Mouse (Mus musculus): ENCODE measurements around the gene Slc7a6os. TPM values are rescaled to one million over a fixed set of nuclear protein-coding genes. Genes with fewer than 3 reads are reported as not detected.

Slc7a6os gene
- total RNA-seq (2021), result 10 to 100 TPM; 28.5 to 29.4 TPM
- long read RNA-seq, experiment 1, partial matches to known transcripts, result 2 of 9 reads
- long read RNA-seq, experiment 1, other reads (novel, unspliced or antisense), result 5 of 9 reads
- long read RNA-seq, experiment 2, partial matches to known transcripts, result 8 of 12 reads
- long read RNA-seq, experiment 2, other reads (novel, unspliced or antisense), result 3 of 12 reads

DNA sequence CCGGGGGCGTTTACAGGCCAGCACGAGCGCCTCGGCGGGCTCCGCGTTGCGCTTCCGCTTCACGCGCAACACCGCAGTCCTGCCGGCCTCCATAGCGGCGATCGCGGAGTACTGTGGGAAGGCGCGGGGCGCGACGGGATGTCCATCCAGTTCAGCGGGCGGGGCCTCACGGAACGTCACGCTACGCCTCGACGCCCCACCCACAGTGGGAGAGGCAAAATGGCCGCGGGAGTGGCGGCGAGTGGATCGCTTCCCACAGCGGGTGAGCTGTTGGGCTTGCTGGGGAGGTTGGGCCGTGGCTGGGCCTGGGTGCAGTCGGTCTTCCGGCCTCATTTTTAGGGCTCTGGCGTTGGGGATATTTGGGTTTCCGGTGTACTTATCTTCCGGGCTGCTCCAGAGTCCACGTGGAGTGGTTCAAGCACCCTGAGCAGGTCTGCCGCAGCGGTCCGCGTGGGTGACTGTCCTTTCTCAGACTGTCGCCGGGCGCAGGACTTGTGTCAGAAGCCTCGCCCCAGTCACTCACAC lies at the start of gene Slc7a6os, which contains the start of gene Prmt7:
TSS of gene Slc7a6os (minus strand) at position 115 of the 525 bp plus-strand sequence.
TSS of gene Prmt7 (plus strand) at position 116 of the 525 bp plus-strand sequence.
- DNase-seq (ENCODE audit: extremely low spot score in 1 of 2, low spot score in 2 of 2), result peak; percentile 96 to 98
- intact Hi-C loops (cut with DNase I), result loop anchor here (2.0 to 10.0 kb wide), 4 partner anchors 42 to 1154 kb away; partner anchors contain the start of genes Slc7a6 and Smpd3
- H3K27ac ChIP-seq, result peak within 1 kb of the TSS; percentile 96
- TF ChIP-seq CTCF (IDR thresholded peaks at IDR 0.05), result no peak; the same call in 1 of the 2 replicates
- peak within 1 kb of the TSS; percentile 89 for H3K4me3 ChIP-seq

DNA sequence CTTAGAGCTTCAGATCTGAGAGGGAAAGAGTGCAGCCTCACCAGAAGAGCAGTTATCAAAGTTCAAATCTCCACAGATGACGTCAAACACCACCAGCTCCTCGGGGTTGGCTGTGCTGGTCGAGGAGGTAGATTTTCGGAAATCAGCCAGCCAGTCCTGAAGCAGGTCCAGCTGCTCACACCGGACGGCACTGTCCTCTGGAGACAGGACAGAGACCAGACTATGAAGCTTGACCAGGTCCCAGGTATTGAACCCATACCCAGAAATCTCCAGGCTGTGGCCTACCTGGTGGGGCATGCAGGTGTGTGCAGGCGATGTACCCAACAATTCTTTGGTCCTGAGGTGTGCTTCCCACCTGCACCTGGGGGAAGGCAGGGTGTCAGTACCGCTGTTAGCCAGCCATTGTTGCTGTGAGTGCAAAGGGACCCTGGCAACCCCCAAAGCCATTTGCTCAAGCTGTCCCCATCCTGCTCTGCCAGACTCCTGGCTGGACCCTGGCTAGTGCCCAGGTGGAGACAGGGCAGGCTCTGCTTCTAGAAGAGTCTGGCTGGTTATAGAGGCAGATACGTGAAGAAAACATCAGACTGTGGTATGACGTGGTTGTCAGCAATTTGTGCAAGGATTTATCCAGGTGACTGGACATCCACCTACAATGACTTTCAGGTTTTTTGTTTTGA lies 49.0 kb upstream of the Slc7a6os start:
- H3K27ac ChIP-seq, result no peak overlapping the region
- no peak overlapping the region for H3K4me3 ChIP-seq
- no peak for TF ChIP-seq CTCF (IDR thresholded peaks at IDR 0.05)
- intact Hi-C loops (cut with DNase I), result loop anchor here (2.0 kb wide), 1 partner anchor 143 kb away; no protein-coding TSS in a partner anchor
- DNase-seq (ENCODE audit: extremely low spot score in 1 of 2, low spot score in 2 of 2), result no peak

DNA sequence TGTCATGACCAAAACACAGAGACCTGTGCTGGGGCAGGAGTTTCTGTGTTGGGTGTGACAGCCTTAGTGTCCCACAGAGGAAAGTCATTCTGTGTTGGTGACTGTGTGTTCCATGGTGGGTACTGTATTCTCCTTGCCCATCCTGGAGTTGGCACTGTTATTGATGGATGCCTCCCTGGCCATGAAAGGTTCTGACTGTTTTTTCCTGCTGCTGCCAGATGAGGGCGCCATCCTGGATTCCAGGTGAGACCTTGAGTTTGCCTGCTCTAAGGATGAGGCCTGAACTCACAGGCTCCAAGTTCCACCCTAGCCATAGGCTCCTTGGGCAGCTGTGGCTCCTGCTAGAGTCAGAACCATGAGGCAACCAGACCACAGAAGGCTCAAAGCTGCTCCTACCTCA lies 47.4 kb upstream of the Slc7a6os start:
- TF ChIP-seq CTCF (IDR thresholded peaks at IDR 0.05), result peak; percentile 45
- DNase-seq (ENCODE audit: extremely low spot score in 1 of 2, low spot score in 2 of 2), result no peak
- intact Hi-C loops (cut with DNase I), result no loop called here
- Histone ChIP-seq H3K4me3 (no peak overlapping the region), H3K27ac (no peak overlapping the region)

DNA sequence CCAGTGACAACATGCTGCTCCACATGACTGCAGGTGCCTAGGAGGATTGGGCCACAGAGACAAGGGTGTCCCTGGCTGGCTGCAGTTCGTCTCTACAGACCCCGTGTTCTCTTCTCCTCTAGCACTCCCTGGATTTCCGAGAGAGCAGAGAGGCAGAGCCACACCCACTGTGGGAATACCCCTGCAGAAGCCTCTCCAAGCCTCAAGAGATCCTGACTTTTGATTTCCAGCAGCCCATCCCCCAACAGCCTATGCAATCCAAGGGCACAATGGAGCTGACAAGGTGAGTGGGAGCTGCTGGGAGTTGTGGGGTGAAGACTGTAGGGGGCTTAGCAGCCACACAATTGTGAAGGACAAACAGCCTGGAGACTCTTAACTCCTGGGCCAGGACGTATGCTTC lies 39.5 kb upstream of the Slc7a6os start:
- no peak for DNase-seq (ENCODE audit: extremely low spot score in 1 of 2, low spot score in 2 of 2)
- intact Hi-C loops (cut with DNase I), result no loop called here
- TF ChIP-seq CTCF (IDR thresholded peaks at IDR 0.05), result no peak
- Histone ChIP-seq H3K27ac (0 out of 2 replicates have a peak overlapping the region, but pooled peaks have one; percentile 11), H3K4me3 (no peak overlapping the region)

DNA sequence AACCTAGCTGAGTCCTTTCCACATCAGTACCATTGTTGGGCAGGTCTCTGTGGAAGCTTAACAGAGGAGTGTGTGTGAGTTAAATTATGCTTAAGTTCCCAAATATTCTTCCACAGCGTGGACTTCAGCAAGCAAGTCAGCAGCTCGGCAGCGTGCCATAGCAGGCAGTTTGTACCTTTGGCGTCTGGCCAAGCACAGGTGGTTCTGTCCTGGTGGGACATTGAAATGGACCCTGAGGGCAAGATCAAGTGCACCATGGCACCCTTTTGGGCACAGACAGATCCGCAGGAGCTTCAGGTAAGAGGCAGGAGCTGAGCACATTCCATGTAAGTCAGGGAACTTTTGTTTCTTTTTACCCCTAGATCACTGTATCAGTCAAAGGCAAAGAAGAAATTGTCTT lies 26.4 kb upstream of the Slc7a6os start:
- intact Hi-C loops (cut with DNase I), result no loop called here
- no peak for DNase-seq (ENCODE audit: extremely low spot score in 1 of 2, low spot score in 2 of 2)
- H3K27ac ChIP-seq, result no peak overlapping the region
- H3K4me3 ChIP-seq, result no peak overlapping the region
- no peak for TF ChIP-seq CTCF (IDR thresholded peaks at IDR 0.05)

DNA sequence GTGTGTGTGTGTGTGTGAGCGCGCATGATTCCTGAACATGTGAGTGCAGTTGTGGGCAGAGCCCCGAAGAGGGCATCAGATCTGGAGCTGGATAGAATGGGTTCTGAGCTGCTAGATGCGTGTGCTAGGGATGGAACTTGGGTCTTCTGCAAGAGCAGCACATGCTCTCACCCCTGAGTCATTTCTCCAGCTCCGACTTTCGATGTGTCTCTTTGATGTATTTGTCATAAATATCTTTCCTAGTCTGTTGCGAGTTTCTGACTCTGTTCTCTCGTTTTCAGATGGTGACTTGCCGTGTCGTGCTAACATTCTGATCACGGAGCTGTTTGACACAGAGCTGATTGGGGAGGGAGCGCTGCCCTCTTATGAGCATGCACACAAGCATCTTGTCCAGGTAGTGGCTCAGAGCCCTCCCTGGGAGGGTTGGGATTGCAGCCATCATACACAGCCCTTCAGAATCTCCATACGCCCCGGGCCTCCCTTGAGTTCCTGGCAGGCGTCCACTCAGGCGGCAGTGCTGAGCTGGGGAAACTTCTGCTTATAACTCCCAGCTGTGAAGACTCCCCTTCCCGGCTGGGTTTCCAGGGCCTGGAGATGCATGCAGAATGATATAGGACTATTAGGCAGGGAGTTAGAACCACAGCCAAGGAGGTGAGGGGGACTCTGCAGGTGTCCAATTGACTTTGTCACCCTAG lies 24.0 kb upstream of the Slc7a6os start:
- DNase-seq (ENCODE audit: extremely low spot score in 1 of 2, low spot score in 2 of 2), result peak in 1 of 2 experiments; percentile 25
- no peak for TF ChIP-seq CTCF (IDR thresholded peaks at IDR 0.05)
- Histone ChIP-seq H3K27ac (no peak overlapping the region), H3K4me3 (no peak overlapping the region)
- intact Hi-C loops (cut with DNase I), result no loop called here

DNA sequence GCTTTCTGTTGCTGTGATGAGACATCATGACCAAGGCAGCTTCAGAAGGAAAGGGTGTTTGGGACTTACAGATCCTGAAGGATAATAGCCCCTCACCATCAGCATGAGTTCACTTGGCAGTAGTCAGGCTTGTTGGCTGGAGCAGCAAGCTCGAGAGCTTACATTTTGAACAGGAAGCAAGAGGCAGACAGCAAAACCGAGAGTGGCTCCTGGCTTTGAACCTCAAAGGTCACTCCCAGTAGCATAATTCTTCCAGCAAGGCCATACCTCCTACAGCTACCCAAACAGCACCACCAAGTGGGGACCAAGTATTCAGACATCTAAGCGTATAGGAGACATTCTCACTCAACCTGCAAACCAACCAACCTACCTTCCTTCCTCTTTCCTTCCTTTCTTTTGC lies 22.0 kb upstream of the Slc7a6os start:
- Histone ChIP-seq H3K27ac (no peak overlapping the region), H3K4me3 (no peak overlapping the region)
- no peak for TF ChIP-seq CTCF (IDR thresholded peaks at IDR 0.05)
- no peak for DNase-seq (ENCODE audit: extremely low spot score in 1 of 2, low spot score in 2 of 2)
- intact Hi-C loops (cut with DNase I), result no loop called here

DNA sequence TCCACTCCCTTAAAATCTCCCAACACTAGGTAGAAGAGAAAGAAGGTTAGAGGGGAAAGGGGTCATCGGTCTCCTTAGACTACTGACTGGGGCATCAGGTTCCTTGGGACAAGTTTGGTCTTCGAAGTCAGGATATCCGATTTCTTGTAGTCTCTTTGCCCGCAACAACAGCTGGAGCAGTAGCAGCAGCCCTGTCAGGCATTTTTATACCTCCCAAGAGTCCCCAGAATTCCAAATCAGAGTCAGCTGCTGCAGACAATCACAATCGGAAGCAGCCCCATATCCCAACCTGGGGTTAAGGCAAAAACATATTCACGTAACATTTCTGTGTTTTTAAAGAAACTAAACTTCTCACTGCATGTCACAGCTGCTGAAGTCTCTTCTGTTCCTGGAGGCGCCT lies 20.8 kb upstream of the Slc7a6os start:
- intact Hi-C loops (cut with DNase I), result no loop called here
- no peak for TF ChIP-seq CTCF (IDR thresholded peaks at IDR 0.05)

DNA sequence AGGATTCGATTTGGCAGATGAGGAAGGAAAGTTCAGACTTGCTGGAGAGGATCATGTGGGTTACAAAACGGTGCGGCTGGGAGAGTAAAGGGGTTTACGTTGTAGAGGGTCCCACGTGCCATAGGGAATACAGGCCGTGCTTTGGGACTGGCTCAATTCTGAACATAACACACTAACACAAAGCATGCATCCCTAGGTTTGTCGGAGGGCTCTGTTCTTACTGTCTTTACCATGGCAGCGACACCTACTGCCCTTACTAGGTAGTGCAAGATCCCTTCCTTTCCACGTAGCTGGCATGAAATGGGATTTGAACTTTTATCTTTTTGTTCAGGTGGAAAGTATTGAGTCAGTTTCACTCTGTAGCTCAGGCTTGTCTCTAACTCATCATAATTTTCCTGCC lies 15.9 kb upstream of the Slc7a6os start:
- TF ChIP-seq CTCF (IDR thresholded peaks at IDR 0.05), result peak; percentile 87
- DNase-seq (ENCODE audit: extremely low spot score in 1 of 2, low spot score in 2 of 2), result peak; percentile 41 to 56
- H3K4me3 ChIP-seq, result no peak overlapping the region
- no peak overlapping the region for H3K27ac ChIP-seq
- intact Hi-C loops (cut with DNase I), result loop anchor here (2.0 to 5.0 kb wide), 2 partner anchors 86 to 176 kb away; no protein-coding TSS in a partner anchor

More for the DNA sequence above, 20.8 kb upstream of the Slc7a6os start:
- Histone ChIP-seq H3K4me3 (no peak overlapping the region), H3K27ac (no peak overlapping the region)
- no peak for DNase-seq (ENCODE audit: extremely low spot score in 1 of 2, low spot score in 2 of 2)

DNA sequence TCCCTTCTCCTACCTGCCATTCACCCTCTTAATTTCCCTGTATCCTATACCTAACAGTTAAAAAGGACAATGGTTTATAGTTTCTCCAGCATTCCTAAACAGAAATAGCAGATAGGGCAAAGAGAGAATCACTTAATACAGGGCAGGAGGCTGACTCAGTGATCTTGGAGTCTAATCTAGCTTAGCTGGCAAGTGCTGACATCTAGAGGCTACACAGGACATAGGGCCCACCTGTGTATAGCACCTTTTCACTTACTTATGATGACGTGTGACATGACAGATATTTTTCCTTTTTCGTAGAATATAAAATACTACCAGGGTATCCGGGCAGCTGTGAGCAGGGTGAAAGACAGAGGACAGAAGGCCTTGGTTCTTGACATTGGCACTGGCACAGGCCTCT lies 8.9 kb upstream of the Slc7a6os start:
- Histone ChIP-seq H3K27ac (no peak overlapping the region), H3K4me3 (no peak overlapping the region)
- intact Hi-C loops (cut with DNase I), result loop anchor here (10.0 kb wide), 1 partner anchor 1145 kb away; no protein-coding TSS in a partner anchor
- DNase-seq (ENCODE audit: extremely low spot score in 1 of 2, low spot score in 2 of 2), result no peak
- TF ChIP-seq CTCF (IDR thresholded peaks at IDR 0.05), result peak; percentile 11; the same call in 1 of the 2 replicates

DNA sequence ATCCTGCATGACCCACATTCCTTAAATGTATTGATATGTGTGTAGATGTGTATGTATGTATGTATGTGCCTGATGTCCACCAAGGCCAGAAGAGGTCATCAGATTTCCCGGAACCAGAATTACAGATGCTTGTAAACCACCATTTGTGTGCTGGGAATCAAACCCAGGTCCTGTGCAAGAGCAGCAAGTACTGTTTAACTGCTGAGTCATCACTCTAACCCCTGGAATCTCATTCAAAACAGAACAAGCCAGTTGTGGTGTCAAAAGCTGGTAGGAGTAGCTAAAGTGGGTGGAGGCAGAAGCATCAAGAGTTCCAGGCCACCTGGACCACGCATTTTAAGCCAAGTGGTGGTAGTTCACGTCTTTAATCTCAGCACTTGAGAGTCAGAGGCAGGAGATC lies 3.2 kb upstream of the Slc7a6os start:
- intact Hi-C loops (cut with DNase I), result loop anchor here (5.0 to 10.0 kb wide), 2 partner anchors 188 to 1151 kb away; no protein-coding TSS in a partner anchor
- Histone ChIP-seq H3K27ac (no peak overlapping the region), H3K4me3 (no peak overlapping the region)
- DNase-seq (ENCODE audit: extremely low spot score in 1 of 2, low spot score in 2 of 2), result no peak
- TF ChIP-seq CTCF (IDR thresholded peaks at IDR 0.05), result no peak
